Mouse (Mus musculus): Measurements from ENCODE around the gene Zfp111.

DNA sequence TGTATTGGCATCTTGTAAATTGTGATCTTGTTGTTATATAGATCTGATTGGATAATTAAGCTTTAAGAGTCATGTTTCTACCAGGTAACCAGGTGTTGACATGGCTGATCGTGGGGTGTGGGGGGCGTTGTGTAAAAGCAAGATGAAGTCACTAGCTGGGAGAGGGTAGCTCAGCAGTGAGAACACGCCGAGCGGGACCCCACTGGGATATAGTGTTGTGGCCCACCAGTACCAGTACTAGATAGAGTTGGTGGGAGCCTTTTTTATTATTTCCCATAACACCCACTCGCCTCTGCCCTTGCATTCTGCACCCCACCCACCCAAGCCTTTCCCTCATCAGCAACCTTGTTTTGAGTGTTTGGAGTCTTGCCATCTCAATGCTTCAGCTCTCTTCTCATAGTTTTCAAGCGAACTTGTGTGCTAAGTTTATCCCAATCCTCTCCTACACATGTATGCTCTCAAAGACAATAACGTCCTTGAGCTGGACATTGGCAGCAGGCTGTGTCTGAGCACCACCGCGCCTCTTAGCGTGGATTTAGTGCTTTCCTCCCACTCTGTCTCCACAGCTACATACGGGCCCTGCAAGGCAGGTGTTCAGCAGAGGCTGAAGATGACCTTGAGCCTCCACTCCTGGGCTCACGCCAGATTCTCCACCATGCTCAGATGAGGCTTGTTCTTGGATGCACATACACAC, 48.2 kb upstream of the Zfp111 start:
- no peak for TF ChIP-seq EP300 (optimal IDR thresholded peaks at IDR 0.05)
- TF ChIP-seq CTCF (IDR thresholded peaks at IDR 0.05; ENCODE audit: low read depth): no peak
